Mouse (Mus musculus) bone marrow, adult 2 months (tissue): Measurements from ENCODE around the gene Plin5. TPM values are rescaled to one million over a fixed set of nuclear protein-coding genes. Genes with fewer than 3 reads are reported as not detected.
"Not testable (repeated sequence)": the region's sequence is repeated elsewhere in the genome, so short reads cannot be mapped to it uniquely, and the experiment has no call there.

Source experiments
- H3K27ac ChIP-seq: fragments of 200-500 bp; 2 replicates; pipeline ENCODE4 v1.5.1; 2012; ENCODE audit warnings: low read depth, mild to moderate bottlenecking, control low read depth, inconsistent platforms, low read length; ENCODE audit not compliant: control insufficient read depth, poor library complexity, insufficient read depth
- H3K4me1 ChIP-seq: fragments of 200-500 bp; 2 replicates; pipeline ENCODE4 v1.6.1; 2011; ENCODE audit warnings: low read length; ENCODE audit not compliant: control insufficient read depth, insufficient read depth
- H3K4me3 ChIP-seq: fragments of 200-500 bp; replicated peaks from 2 replicates; pipeline ENCODE3; 2011; ENCODE audit warnings: mild to moderate bottlenecking, low read depth, low read length, control low read depth; ENCODE audit not compliant: control insufficient read depth
- CTCF ChIP-seq: fragments of 200-500 bp; IDR thresholded peaks from 2 replicates; pipeline ENCODE4 v1.5.1; 2011; ENCODE audit warnings: low read length, control low read depth; ENCODE audit not compliant: control insufficient read depth, insufficient read depth
- POLR2A ChIP-seq: fragments of 200-500 bp; IDR thresholded peaks from 2 replicates; pipeline ENCODE4 v1.6.1; 2011; ENCODE audit warnings: low read depth, mild to moderate bottlenecking, control low read depth, low read length, borderline replicate concordance; ENCODE audit not compliant: control insufficient read depth
- WGBS: fragments of 180-500 bp; shearing (Covaris S2); methylation state at CpG from one replicate; pipeline ENCODE4 v1.1.7; 2018; 5-methylcytosine and 5-hydroxymethylcytosine counted together
- polyA plus RNA-seq: library from polyadenylated mRNA; stranded (reverse); fragments of >200 nt; gene quantifications from 2 replicates; pipeline ENCODE4 v1.2.4, GENCODE M21; 2011; ENCODE audit warnings: low replicate concordance; ENCODE audit not compliant: missing spikeins, insufficient read depth, insufficient read length

The Plin5 gene
- polyA plus RNA-seq, 1 experiment, result not detected

DNA sequence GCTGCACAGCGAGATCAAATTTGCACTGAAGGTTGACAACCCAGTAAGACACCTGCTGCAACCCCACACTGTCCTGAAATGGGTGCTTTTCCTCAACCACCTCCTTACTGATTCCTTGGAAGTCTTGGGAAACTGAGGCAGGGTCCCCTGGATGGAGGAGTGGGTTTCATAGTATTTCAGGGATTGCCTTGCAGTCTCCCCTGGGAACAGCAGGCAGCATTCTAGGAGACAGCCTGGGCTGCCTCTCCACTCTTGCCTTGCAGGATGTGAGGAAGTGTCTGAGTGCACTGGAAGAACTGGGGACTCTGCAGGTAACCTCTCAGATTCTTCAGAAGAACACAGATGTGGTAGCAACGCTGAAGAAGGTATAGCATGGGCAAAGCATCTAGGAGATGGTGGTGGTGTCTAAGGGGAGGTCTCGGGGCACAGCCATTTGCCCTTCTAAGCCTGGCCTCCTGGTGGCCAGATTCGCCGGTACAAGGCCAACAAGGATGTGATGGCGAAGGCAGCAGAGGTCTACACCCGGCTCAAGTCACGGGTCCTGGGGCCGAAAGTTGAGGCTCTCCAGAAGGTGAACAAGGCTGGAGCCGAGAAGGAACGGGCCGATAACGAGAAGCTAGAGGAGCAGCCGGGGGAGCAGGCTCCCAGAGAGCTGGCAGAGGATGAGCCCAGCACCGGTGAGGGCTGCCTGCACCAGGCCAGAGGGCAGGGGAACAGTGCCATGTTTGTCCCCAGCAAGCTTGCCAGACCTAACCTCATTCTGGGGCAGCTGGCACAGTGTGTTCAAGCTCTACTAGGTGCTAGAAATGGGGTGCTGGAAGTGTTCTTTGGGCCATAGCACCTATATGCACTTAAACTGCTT, 18.5 kb downstream of the Plin5 start:
- Histone ChIP-seq H3K27ac (no peak overlapping the region), H3K4me3 (no peak overlapping the region), H3K4me1 (no peaks in the 10 kb centered on the region; the same call in 1 of the 2 replicates)
- 92% methylated on average over 15 of the region's 15 CpGs for WGBS
- TF ChIP-seq CTCF, result no peak
- no peak for TF ChIP-seq POLR2A

DNA sequence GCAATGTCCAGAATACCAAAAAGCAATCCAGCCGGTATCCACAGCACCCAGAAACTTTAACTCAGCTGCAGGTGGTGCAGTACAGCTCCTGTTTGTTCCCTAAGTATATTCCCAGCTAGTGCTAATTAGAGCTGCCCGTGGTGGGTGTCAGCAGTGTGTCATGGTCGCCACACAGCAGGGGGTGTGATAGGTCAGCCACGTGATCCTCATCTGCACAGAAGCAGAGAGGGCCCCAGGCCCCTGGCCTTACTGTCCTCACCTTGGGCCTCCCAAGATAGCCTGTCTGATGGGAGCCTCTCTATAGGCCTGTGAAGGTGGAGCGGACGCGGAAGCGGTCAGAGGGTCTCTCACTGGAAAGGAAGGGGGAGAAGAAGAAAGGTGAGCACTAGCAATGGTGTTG, 19.2 kb downstream of the Plin5 start:
- Histone ChIP-seq H3K27ac (no peak overlapping the region), H3K4me3 (no peak overlapping the region), H3K4me1 (no peaks in the 10 kb centered on the region; the same call in 1 of the 2 replicates)
- 93% methylated on average over 8 of the region's 8 CpGs for whole genome bisulfite sequencing
- no peak for TF ChIP-seq CTCF
- TF ChIP-seq POLR2A, result no peak

DNA sequence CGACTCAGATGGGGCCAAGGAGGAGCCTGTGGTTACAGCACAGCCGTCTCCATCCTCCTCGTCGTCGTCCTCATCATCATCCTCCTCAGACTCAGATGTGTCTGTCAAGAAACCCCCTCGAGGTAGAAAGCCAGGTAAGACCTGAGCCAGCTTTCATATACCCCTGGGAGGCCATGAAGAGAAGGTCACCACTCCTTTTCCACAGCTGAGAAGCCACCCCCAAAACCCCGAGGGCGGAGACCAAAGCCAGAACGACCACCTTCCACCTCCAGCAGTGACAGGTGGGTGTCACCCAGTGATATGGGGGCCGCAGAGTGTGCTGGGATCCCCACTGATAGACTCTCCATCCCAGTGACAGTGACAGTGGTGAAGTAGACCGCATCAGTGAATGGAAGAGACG, 20.5 kb downstream of the Plin5 start:
- H3K4me3 ChIP-seq, result no peak overlapping the region
- 89% methylated on average over 12 of the region's 12 CpGs for WGBS
- no peak overlapping the region; the same call in 1 of the 2 replicates for H3K27ac ChIP-seq
- no peaks in the 10 kb centered on the region for H3K4me1 ChIP-seq
- TF ChIP-seq CTCF, result no peak
- TF ChIP-seq POLR2A, result no peak

DNA sequence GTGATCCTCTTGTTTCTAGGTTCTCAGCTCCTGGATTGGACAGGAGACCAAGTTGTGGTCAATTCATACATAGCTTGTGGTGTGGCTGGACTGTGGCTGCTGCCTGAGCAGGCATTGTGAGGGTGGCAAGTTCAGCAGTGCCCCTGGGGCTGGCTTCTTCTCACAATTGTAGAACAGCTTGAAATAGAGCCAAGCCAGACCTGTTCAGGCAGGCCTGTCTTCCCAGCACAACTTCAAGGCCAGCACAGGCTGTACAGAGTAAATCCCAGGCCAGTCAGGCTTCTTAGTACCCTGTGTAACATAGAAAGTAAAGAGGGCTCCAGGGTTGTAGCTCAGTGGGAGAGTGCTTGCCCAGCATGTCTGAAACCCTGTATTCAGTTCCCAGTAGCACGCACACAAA, 24.6 kb downstream of the Plin5 start:
- TF ChIP-seq POLR2A, result no peak
- H3K27ac ChIP-seq, result no peak overlapping the region
- no peaks in the 10 kb centered on the region for H3K4me1 ChIP-seq
- H3K4me3 ChIP-seq, result no peak overlapping the region
- 95% methylated on average over 1 of the region's 1 CpGs for WGBS

DNA sequence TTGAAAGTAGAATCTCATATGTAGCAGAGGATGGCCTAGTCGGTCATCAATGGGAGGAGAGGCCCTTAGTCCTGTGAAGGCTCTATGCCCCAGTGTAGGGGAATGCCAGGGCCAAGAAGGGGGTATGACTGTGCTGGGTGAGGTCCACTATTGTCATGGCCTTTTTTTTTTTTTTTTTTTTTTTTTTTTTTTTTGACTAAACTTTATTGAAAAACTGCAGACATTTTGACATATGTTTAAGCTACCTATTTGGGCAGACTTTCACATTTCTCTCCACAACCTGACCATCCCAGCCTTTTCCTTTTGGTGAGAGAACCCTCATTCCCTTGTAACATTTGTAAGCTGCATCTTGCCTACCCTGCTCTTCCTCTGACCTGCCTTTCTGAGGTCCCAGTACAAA, 25.1 kb downstream of the Plin5 start:
- no peak for TF ChIP-seq CTCF
- no peak overlapping the region for H3K27ac ChIP-seq
- H3K4me1 ChIP-seq, result no peaks in the 10 kb centered on the region
- H3K4me3 ChIP-seq, result no peak overlapping the region
- WGBS, result 79% methylated on average over 1 of the region's 1 CpGs

DNA sequence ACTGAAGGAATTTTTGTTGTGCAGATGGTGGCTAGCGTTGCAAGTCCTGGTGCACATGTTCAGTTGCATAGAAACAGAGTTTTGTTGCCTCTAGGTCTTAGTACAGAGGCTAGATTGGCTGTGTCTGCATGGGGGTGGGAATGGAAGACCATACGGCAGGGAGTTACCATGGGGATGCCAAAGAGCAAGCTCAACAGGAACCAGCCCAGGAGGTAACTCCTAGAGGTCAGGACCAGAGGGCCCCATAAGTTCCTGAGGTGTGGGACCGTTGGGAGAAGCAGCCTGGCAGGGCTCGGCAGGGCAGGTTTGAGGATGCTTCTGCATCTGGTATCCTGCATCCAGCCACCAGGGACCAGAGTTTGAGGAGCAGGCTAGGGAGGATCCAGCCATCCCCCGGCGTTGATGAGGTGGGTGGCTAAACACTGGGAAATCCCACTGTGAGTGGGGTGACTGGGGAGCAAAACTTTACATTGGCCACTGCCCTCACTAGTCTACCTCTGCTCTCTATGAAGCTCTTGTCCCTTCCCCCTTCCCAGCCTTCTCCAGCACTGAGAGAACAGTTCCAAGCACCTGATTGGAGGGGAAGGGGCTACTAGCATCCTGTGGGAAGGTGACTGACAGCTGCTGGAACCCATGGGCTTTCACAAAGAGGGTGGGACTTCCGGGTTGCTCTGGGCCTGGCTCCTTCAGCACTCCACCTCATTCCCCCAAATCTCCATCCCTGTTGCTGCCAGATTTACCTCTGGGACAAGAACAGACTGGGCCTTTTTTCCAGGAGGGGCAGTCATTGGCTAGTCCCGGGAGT, 36.4 kb downstream of the Plin5 start:
- 30% methylated on average over 8 of the region's 8 CpGs for WGBS
- Histone ChIP-seq H3K27ac (no peak overlapping the region), H3K4me1 (peaks cover 5% of the 10 kb centered on the region; the same call in 1 of the 2 replicates), H3K4me3 (peak overlapping the region; percentile 35)
- no peak for TF ChIP-seq CTCF
- no peak for TF ChIP-seq POLR2A

DNA sequence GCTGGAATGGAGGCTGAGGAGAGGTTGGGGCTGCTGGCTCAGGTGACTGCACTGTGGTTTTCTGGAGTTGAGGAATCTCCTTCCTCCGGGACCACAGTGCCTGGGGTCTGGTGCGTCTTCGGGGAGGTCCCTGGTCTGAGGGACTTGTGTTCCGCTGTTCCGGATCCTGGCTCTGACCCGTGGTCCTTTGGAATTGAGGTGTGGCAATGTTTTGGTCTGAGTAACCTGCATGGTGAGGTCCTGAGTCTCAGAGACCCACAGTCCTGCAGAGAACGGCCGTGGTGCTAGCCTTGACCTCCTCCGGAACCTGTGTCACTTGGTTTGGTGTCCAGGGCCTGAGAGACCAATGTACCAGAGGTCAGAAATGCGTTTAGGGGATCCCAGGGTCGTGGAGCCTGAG, 37.5 kb downstream of the Plin5 start:
- Histone ChIP-seq H3K27ac (no peak overlapping the region), H3K4me3 (peak overlapping the region; percentile 95), H3K4me1 (peaks cover 7% of the 10 kb centered on the region; the same call in 1 of the 2 replicates)
- 0 out of 2 replicates have a peak, but pooled peaks have one; percentile 4 for TF ChIP-seq CTCF
- TF ChIP-seq POLR2A, result no peak
- WGBS, result under 1% methylated on average over 11 of the region's 11 CpGs

DNA sequence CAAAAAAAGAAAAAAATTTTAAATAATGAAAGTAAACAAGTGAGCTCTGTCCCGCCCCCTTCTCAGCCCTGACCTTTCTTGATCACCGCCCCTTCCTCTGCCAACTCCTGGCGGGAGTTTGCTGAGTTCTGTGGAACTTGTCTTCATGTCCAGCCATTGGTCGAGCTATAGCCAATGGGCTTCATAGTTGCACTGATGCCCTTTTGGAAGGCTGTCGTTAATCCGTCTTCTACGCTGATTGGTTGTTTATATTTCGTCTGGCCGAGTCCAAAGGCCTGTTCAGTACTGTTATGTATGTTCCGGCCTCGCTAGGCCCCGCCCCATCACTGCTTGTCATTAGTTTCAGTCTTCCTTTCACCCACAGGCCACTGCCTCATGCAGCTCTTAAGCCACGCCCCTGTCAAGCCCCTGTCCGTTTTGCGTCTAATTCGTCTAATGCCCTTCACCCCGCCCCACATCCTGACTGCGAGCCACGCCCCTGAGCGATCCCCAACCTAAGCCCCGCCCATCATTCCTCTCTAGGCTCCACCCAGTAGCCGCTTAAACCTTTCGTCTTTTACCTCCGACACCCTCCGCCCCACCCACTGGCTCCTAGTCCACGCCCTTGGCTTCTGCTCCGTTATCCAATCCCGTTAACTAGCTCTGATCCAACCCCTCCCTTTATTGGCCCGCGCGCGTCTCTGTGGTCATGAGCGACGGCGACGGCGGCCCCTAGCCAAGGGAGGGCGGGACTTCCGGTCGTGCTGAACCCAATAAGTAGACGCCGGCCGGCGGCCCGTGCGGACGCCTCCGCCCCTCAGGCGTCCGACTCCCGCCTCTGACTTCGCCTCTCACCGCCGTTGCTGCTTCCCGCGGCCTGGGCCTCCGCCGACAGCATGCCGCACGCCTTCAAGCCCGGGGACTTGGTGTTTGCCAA, 38.3 kb downstream of the Plin5 start, which contains the start of gene Hdgfl2:
Hdgfl2 (plus strand) TSS at position 755 of the 916 bp plus-strand sequence.
- WGBS, result under 1% methylated on average over 61 of the region's 61 CpGs
- TF ChIP-seq POLR2A (peak; percentile 91; the same call in 1 of the 2 replicates), CTCF (no peak)
- Histone ChIP-seq H3K4me1 (peaks cover 7% of the 10 kb centered on the region; the same call in 1 of the 2 replicates), H3K27ac (peak within 1 kb of the TSS; percentile 45), H3K4me3 (peak within 1 kb of the TSS; percentile 95)

DNA sequence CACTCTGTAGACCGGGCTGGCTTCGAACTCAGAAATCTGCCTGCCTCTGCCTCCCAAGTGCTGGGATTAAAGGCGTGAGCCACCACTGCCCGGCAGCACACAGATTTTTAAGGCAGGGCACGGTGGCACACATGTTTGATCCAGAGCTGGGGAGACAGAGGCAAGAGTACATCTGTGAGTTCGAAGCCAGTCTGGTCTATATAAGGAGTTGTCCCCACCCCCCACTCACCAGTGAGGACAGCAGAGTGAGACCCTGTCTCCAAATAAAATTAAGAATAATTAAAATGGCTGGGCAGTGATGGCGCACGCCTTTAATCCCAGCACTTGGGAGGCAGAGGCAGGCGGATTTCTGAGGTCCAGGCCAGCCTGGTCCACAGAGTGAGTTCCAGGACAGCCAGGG, 39.0 kb downstream of the Plin5 start:
- 57% methylated on average over 9 of the region's 9 CpGs for WGBS
- H3K4me3 ChIP-seq, result peak overlapping the region; percentile 44
- H3K4me1 ChIP-seq, result not testable (repeated sequence)
- H3K27ac ChIP-seq, result peak overlapping the region; percentile 45; the same call in 1 of the 2 replicates
